Comparison of ENCODE assay signal across 27 mouse cellular contexts in genomic region chr5:122767283-122767682, GRCm38 (mm10).
"Had no signal": no experiment of that assay in that cellular context is flagged by ENCODE, and none has a peak within 500 bp of the region (broad histone marks: within the 10 kb centered on the region; RNA-seq: fewer than 3 reads in every experiment).

No protein-coding gene starts in this region.

- H3K9ac ChIP-seq: heart, embryonic 13.5 days; heart, embryonic 15.5 days; hindbrain, embryonic 12.5 days; hindbrain, embryonic 14.5 days; intestine, embryonic 15.5 days; limb, embryonic 12.5 days; liver, embryonic 13.5 days; liver, embryonic 15.5 days had no signal

- H3K27me3 ChIP-seq: heart, embryonic 13.5 days; heart, embryonic 15.5 days; hindbrain, embryonic 12.5 days; intestine, embryonic 15.5 days; limb, embryonic 12.5 days; liver, embryonic 13.5 days; liver, embryonic 15.5 days had no signal

- DNase-seq: gastrocnemius, adult 2 months; gastrocnemius, postnatal 10 days; gastrocnemius, postnatal 25 days; heart, adult 18-20 months; heart, postnatal 4 days; kidney, adult 8-10 months; kidney, postnatal 10 days; kidney, postnatal 25 days; kidney, postnatal 4 days; liver; liver, embryonic 13.5 days had no signal

- H3K4me3 ChIP-seq: gastrocnemius, adult 2 months; heart, embryonic 13.5 days; heart, embryonic 15.5 days; hindbrain, embryonic 10.5 days; hindbrain, embryonic 12.5 days; intestine, embryonic 15.5 days; layer of hippocampus, adult 2 months; left cerebral cortex, adult 2 months; limb, embryonic 10.5 days; limb, embryonic 12.5 days; liver, embryonic 13.5 days; liver, embryonic 15.5 days had no signal

- H3K27ac ChIP-seq: gastrocnemius, adult 2 months; heart, embryonic 13.5 days; heart, embryonic 15.5 days; hindbrain, embryonic 10.5 days; hindbrain, embryonic 12.5 days; hindbrain, embryonic 14.5 days; intestine, embryonic 15.5 days; layer of hippocampus, adult 2 months; left cerebral cortex, adult 2 months; limb, embryonic 10.5 days; limb, embryonic 12.5 days; liver, embryonic 13.5 days; liver, embryonic 15.5 days had no signal

- H3K4me1 ChIP-seq: hindbrain, embryonic 12.5 days had no signal

- ATAC-seq: hindbrain, embryonic 16.5 days; inflammation-experienced regulatory T-cells, adult 6 months; intestine, embryonic 15.5 days; intestine, postnatal 0 days had no signal

- H3K9me3 ChIP-seq: heart, embryonic 13.5 days; heart, embryonic 15.5 days; hindbrain, embryonic 10.5 days; hindbrain, embryonic 12.5 days; intestine, embryonic 15.5 days; limb, embryonic 10.5 days; limb, embryonic 12.5 days; liver, embryonic 13.5 days; liver, embryonic 15.5 days had no signal

- H3K4me2 ChIP-seq: heart, embryonic 11.5 days; heart, embryonic 13.5 days; heart, embryonic 15.5 days; hindbrain, embryonic 12.5 days; hindbrain, embryonic 14.5 days; intestine, embryonic 15.5 days; limb, embryonic 12.5 days; liver, embryonic 11.5 days; liver, embryonic 13.5 days; liver, embryonic 15.5 days had no signal

- H3K36me3 ChIP-seq: heart, embryonic 15.5 days; intestine, embryonic 15.5 days had no signal
